Mouse (Mus musculus) retina, postnatal 7 days (tissue): ENCODE data around the gene Atp1b2.
"Not testable (repeated sequence)": the region's sequence is repeated elsewhere in the genome, so short reads cannot be mapped to it uniquely, and the experiment has no call there.

Experiments
- DNase-seq: peaks from one replicate; pipeline ENCODE4 v3.0.0-alpha.2; 2012; ENCODE audit warnings: low read depth, low spot score

The Atp1b2 gene

GRCm38 (mm10) chr11:69605726-69606490 is at the start of gene Atp1b2:
Gene Atp1b2, minus strand, starts transcription at chr11:69605942.
- DNase-seq, result peak; percentile 91

GRCm38 (mm10) chr11:69654760-69655159 is 49.0 kb upstream of the Atp1b2 start:
- no peak for DNase-seq

- peak; percentile 62 for DNase-seq
These were observed 47.7 kb upstream of the Atp1b2 start for GRCm38 (mm10) chr11:69653399-69653798.

GRCm38 (mm10) chr11:69645860-69646259 is 40.1 kb upstream of the Atp1b2 start:
- no peak for DNase-seq

GRCm38 (mm10) chr11:69635471-69635870 is 29.7 kb upstream of the Atp1b2 start:
- DNase-seq, result no peak

GRCm38 (mm10) chr11:69633128-69633866 is 27.6 kb upstream of the Atp1b2 start:
- DNase-seq, result no peak

- DNase-seq, result peak; percentile 100
These were observed 26.7 kb upstream of the Atp1b2 start, which contains the start of gene Fxr2 for GRCm38 (mm10) chr11:69632284-69633089. Gene Fxr2, plus strand, starts transcription at chr11:69632990.

- DNase-seq, result no peak
These were observed 24.1 kb upstream of the Atp1b2 start for GRCm38 (mm10) chr11:69629802-69630201.

GRCm38 (mm10) chr11:69628286-69628685 is 22.5 kb upstream of the Atp1b2 start:
- DNase-seq, result peak; percentile 71

- not testable (repeated sequence) for DNase-seq
These were observed 18.6 kb upstream of the Atp1b2 start for GRCm38 (mm10) chr11:69624339-69624738.

GRCm38 (mm10) chr11:69623006-69623405 is 17.3 kb upstream of the Atp1b2 start:
- no peak for DNase-seq

- no peak for DNase-seq
These were observed 16.7 kb upstream of the Atp1b2 start for GRCm38 (mm10) chr11:69622406-69622805.

GRCm38 (mm10) chr11:69621571-69622268 is 16.0 kb upstream of the Atp1b2 start, which contains the start of gene Sat2:
Gene Sat2, plus strand, starts transcription at chr11:69622024.
- no peak for DNase-seq

GRCm38 (mm10) chr11:69620394-69621081 is 14.8 kb upstream of the Atp1b2 start:
- no peak for DNase-seq

GRCm38 (mm10) chr11:69617805-69618204 is 12.1 kb upstream of the Atp1b2 start, which contains the start of gene Shbg:
Gene Shbg, minus strand, starts transcription at chr11:69617905.
- no peak for DNase-seq

GRCm38 (mm10) chr11:69616781-69617180 is 11.0 kb upstream of the Atp1b2 start:
- no peak for DNase-seq

GRCm38 (mm10) chr11:69614257-69614588 is 8.5 kb upstream of the Atp1b2 start:
- not testable (repeated sequence) for DNase-seq

GRCm38 (mm10) chr11:69613553-69614256 is 8.0 kb upstream of the Atp1b2 start:
- peak; percentile 61 for DNase-seq

GRCm38 (mm10) chr11:69610899-69611298 is 5.2 kb upstream of the Atp1b2 start:
- no peak for DNase-seq

- no peak for DNase-seq
These were observed 3.7 kb upstream of the Atp1b2 start for GRCm38 (mm10) chr11:69609416-69609815.
